Mouse (Mus musculus): ENCODE results near the gene 4931406C07Rik.

The 4931406C07Rik gene

DNA sequence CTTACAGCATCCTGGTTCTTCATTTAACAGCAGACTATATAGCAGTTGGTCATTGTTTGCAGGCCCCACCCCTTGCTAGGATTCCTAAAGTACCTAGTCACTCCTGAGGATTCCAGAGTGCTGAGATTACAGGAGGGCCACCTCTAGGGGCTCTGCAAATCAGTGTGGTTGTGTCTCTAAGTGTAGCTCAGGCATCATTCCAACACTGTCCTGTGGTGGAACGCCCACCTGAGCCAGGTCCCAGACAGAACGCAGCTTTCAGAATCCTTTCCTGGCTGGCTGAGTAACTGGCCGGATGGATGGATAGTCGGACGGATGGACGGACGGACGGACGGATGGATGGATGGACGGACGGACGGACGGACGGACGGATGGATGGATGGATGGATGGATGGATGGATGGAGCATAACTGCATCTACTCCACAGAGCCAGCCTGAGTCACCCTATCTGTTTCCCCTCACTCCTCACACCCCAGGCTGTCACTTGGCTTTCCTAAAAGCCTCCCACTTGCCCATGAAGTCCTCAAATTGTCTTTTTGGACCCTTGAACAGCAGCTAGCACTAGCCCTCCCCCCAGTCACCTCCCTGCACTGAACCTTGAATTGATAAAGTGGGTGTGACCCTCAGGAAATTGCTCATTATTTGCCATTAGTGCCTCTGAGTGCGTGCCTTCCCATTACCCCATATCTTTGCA, 67.8 kb downstream of the 4931406C07Rik start:
- DNase-seq (ENCODE audit: low spot score), result no peak

DNA sequence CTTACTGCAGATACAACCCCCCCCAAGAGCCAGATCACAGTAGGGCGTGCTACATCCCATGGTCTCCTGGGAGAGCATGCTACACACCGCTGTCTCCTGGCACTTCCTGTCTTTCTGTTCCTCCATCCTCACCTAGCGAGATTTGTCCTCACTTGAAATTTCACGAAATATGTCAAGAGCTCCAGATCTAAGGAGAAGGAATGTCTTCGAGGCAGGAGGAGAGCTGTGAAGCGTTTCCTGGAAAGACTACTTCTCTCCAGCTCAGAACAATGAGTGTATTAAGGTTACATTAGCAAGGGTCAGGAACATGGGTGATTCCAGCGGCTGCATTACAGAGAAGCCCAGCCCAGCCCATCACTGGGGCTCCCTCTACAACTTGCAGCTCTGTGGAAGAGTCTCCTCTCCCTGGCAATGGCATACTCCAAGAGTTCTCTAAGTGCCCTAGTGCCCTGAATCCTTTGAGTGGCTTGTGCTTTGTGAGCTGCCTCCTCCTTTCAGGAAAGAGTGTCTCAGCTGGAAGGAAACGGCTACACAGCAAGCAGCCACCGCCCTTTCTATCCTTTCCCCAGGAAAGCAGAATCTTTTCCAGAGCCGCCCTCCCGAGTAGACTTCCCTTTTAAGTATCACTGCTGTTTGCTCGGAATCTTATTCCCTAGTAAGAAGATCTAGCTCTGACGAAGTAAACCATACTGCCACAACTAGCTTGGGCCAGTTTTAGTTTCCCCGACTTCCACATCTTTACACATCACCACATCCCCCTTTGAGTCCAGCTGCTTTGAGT, 68.5 kb downstream of the 4931406C07Rik start:
- DNase-seq (ENCODE audit: low spot score), result no peak

DNA sequence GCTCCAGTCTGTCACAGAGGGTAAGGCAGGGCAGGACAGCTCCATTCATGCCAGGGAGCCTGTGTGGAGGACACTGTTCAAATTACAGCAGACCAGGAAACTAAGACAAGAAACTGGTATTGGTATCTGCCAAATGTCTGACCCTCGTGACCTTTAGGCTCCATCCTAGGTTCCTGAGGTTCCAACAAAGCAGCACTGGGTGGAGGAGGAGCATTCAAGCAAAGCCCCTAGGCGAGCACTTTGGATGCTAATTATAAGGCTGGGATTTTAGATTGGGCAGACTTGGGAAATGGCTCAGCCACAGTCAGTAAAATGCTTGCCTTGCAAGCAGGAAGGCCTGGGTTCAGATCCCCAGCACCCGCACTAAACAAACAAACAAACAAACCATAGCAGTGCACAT, 70.3 kb downstream of the 4931406C07Rik start:
- DNase-seq (ENCODE audit: low spot score), result no peak

DNA sequence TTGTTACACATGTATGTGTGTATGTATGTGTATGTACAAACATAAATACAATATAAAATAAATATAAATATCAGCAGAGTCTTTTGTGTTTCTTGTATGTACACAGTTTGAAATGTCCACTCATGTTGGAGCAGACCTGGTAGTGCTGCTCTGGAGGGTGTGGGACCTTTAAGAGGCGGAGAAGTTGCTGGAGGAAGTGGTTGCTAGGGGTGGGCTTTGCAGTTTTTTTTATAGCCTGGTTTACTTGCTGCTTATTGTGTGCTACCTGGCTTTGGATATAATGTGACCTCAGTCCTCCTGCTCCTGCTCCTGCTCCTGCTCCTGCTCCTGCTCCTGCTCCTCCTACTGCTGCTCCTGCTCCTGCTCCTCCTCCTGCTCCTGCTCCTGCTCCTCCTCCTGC, 72.6 kb downstream of the 4931406C07Rik start:
- no peak for DNase-seq (ENCODE audit: low spot score)

Measured in spleen, adult 12 weeks (tissue).